Mouse (Mus musculus): ENCODE data around the gene Sh3rf1.

Gene Sh3rf1

GRCm38 (mm10) chr8:61351638-61352037 is 128.0 kb downstream of the Sh3rf1 start:
- Histone ChIP-seq H3K4me1 (replicated peaks; ENCODE audit: low read depth, low read length) (no peaks in the 10 kb centered on the region), H3K36me3 (ENCODE audit: insufficient read depth, low read length) (no peaks in the 10 kb centered on the region), H3K27me3 (ENCODE audit: insufficient read depth, low read length) (no peaks in the 10 kb centered on the region), H3K4me3 (replicated peaks; ENCODE audit: low read length) (no peak overlapping the region), H3K9me3 (ENCODE audit: low read length) (peaks cover 13% of the 10 kb centered on the region; the same call in 1 of the 2 replicates)
- TF ChIP-seq NANOG (IDR thresholded peaks at IDR 0.05; ENCODE audit: borderline replicate concordance, low read length) (no peak), POU5F1 (IDR thresholded peaks at IDR 0.05; ENCODE audit: borderline replicate concordance, low read length) (no peak), CTCF (conservative IDR thresholded peaks at IDR 0.05; ENCODE audit: low read length) (no peak)

DNA sequence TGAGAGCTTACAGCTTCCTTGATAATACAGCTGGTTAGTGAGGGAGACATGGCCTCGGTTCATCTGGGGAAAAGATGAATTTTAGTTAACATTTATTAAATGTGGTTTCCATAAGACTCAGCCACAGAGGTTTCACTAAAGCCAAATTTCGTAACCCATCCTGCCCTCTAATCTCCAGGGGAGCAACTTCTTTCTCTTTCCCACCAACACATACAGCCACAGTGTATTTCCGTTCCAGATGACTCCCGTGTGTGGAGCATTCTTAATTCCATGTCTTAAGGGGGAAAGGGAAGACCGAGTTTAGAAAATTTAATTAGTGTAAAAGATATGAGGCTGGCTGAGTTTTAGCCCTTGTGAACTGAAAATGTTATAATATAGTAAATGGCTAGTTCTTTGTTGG is 131.8 kb downstream of the Sh3rf1 start:
- Histone ChIP-seq H3K27me3 (ENCODE audit: insufficient read depth, low read length) (no peaks in the 10 kb centered on the region), H3K9me3 (ENCODE audit: low read length) (peaks cover 13% of the 10 kb centered on the region; the same call in 1 of the 2 replicates), H3K4me1 (replicated peaks; ENCODE audit: low read depth, low read length) (no peaks in the 10 kb centered on the region), H3K4me3 (replicated peaks; ENCODE audit: low read length) (no peak overlapping the region), H3K36me3 (ENCODE audit: insufficient read depth, low read length) (no peaks in the 10 kb centered on the region)
- TF ChIP-seq NANOG (IDR thresholded peaks at IDR 0.05; ENCODE audit: borderline replicate concordance, low read length) = no peak
- TF ChIP-seq CTCF (conservative IDR thresholded peaks at IDR 0.05; ENCODE audit: low read length) = no peak

DNA sequence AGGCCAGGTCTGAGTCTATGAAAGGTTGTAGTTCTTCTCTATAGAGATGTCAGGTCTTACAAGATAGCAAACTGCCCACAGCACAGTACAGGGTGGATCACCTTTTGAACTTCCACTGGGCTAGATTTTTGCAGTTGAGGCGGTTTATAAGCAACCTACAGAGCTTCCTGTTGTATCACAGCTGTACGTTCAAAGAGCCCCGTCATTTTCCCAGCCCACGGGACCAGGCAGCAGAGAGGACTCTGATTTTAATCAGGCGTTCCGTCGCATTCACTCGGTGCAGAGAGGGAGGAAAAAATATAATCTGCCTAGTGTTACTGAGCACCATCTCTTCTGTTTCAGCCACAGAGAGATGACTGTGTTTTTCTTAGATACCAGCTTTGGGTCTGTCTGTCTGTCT is 135.3 kb downstream of the Sh3rf1 start:
- no peak for TF ChIP-seq POU5F1 (IDR thresholded peaks at IDR 0.05; ENCODE audit: borderline replicate concordance, low read length)
- TF ChIP-seq CTCF (conservative IDR thresholded peaks at IDR 0.05; ENCODE audit: low read length) = no peak
- no peak for TF ChIP-seq NANOG (IDR thresholded peaks at IDR 0.05; ENCODE audit: borderline replicate concordance, low read length)
- Histone ChIP-seq H3K27me3 (ENCODE audit: insufficient read depth, low read length) (no peaks in the 10 kb centered on the region), H3K36me3 (ENCODE audit: insufficient read depth, low read length) (peaks cover 2% of the 10 kb centered on the region; the same call in 1 of the 2 replicates), H3K4me3 (replicated peaks; ENCODE audit: low read length) (no peak overlapping the region), H3K4me1 (replicated peaks; ENCODE audit: low read depth, low read length) (no peaks in the 10 kb centered on the region), H3K9me3 (ENCODE audit: low read length) (no peaks in the 10 kb centered on the region)

GRCm38 (mm10) chr8:61359851-61360272 is 136.2 kb downstream of the Sh3rf1 start:
- TF ChIP-seq POU5F1 (IDR thresholded peaks at IDR 0.05; ENCODE audit: borderline replicate concordance, low read length) = no peak
- TF ChIP-seq NANOG (IDR thresholded peaks at IDR 0.05; ENCODE audit: borderline replicate concordance, low read length) = no peak
- no peak for TF ChIP-seq CTCF (conservative IDR thresholded peaks at IDR 0.05; ENCODE audit: low read length)
- peaks cover 8% of the 10 kb centered on the region for H3K36me3 ChIP-seq (ENCODE audit: insufficient read depth, low read length)
- no peak overlapping the region for H3K4me3 ChIP-seq (replicated peaks; ENCODE audit: low read length)
- no peaks in the 10 kb centered on the region for H3K4me1 ChIP-seq (replicated peaks; ENCODE audit: low read depth, low read length)
- no peaks in the 10 kb centered on the region for H3K27me3 ChIP-seq (ENCODE audit: insufficient read depth, low read length)
- H3K9me3 ChIP-seq (ENCODE audit: low read length) = peaks cover 8% of the 10 kb centered on the region

- Histone ChIP-seq H3K9me3 (ENCODE audit: low read length) (peaks cover 13% of the 10 kb centered on the region), H3K36me3 (ENCODE audit: insufficient read depth, low read length) (peaks cover 13% of the 10 kb centered on the region), H3K27me3 (ENCODE audit: insufficient read depth, low read length) (no peaks in the 10 kb centered on the region), H3K4me3 (replicated peaks; ENCODE audit: low read length) (no peak overlapping the region), H3K4me1 (replicated peaks; ENCODE audit: low read depth, low read length) (no peaks in the 10 kb centered on the region)
- TF ChIP-seq POU5F1 (IDR thresholded peaks at IDR 0.05; ENCODE audit: borderline replicate concordance, low read length) (no peak), CTCF (conservative IDR thresholded peaks at IDR 0.05; ENCODE audit: low read length) (no peak), NANOG (IDR thresholded peaks at IDR 0.05; ENCODE audit: borderline replicate concordance, low read length) (no peak)
Measured at GRCm38 (mm10) chr8:61360362-61360761, 136.7 kb downstream of the Sh3rf1 start.

GRCm38 (mm10) chr8:61361476-61361875 is 137.8 kb downstream of the Sh3rf1 start:
- Histone ChIP-seq H3K9me3 (ENCODE audit: low read length) (peaks cover 22% of the 10 kb centered on the region), H3K36me3 (ENCODE audit: insufficient read depth, low read length) (peaks cover 15% of the 10 kb centered on the region), H3K27me3 (ENCODE audit: insufficient read depth, low read length) (no peaks in the 10 kb centered on the region), H3K4me3 (replicated peaks; ENCODE audit: low read length) (no peak overlapping the region), H3K4me1 (replicated peaks; ENCODE audit: low read depth, low read length) (no peaks in the 10 kb centered on the region)
- TF ChIP-seq CTCF (conservative IDR thresholded peaks at IDR 0.05; ENCODE audit: low read length) = no peak

- Histone ChIP-seq H3K4me1 (replicated peaks; ENCODE audit: low read depth, low read length) (no peaks in the 10 kb centered on the region), H3K36me3 (ENCODE audit: insufficient read depth, low read length) (peaks cover 19% of the 10 kb centered on the region), H3K27me3 (ENCODE audit: insufficient read depth, low read length) (no peaks in the 10 kb centered on the region), H3K9me3 (ENCODE audit: low read length) (peaks cover 27% of the 10 kb centered on the region), H3K4me3 (replicated peaks; ENCODE audit: low read length) (no peak overlapping the region)
- TF ChIP-seq POU5F1 (IDR thresholded peaks at IDR 0.05; ENCODE audit: borderline replicate concordance, low read length) = no peak
- no peak for TF ChIP-seq NANOG (IDR thresholded peaks at IDR 0.05; ENCODE audit: borderline replicate concordance, low read length)
- TF ChIP-seq CTCF (conservative IDR thresholded peaks at IDR 0.05; ENCODE audit: low read length) = no peak
Measured at GRCm38 (mm10) chr8:61362301-61362913, 138.7 kb downstream of the Sh3rf1 start.

DNA sequence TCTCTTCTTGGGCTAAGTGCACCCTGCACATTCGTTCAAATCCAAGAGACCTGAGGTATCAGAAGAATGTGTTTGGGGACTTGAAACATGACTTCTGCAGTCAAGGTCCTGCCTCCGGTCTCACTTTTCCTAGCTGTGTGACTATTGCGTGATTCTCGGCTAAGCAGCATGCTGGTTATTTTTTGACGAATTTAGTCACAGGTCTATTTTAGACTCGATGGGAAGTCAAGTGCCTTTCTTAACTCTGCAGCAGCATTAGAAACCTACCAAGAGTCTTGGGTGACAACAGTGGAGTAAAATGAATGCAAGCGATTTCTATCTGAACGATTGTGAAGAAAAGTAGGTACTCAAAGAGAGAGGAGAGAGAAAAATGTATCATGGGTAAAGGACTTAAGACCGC is 149.6 kb downstream of the Sh3rf1 start:
- Histone ChIP-seq H3K36me3 (ENCODE audit: insufficient read depth, low read length) (peaks cover 33% of the 10 kb centered on the region), H3K4me3 (replicated peaks; ENCODE audit: low read length) (no peak overlapping the region), H3K4me1 (replicated peaks; ENCODE audit: low read depth, low read length) (no peaks in the 10 kb centered on the region), H3K9me3 (ENCODE audit: low read length) (peaks cover 41% of the 10 kb centered on the region), H3K27me3 (ENCODE audit: insufficient read depth, low read length) (no peaks in the 10 kb centered on the region)
- TF ChIP-seq NANOG (IDR thresholded peaks at IDR 0.05; ENCODE audit: borderline replicate concordance, low read length) (no peak), POU5F1 (IDR thresholded peaks at IDR 0.05; ENCODE audit: borderline replicate concordance, low read length) (no peak), CTCF (conservative IDR thresholded peaks at IDR 0.05; ENCODE audit: low read length) (no peak)

Data from E14TG2a.4 (cell line).